Mouse (Mus musculus) liver, postnatal 0 days (tissue): Measurements from ENCODE around the gene Lat.

Experiments
- CTCF ChIP-seq: sonication (generic); IDR thresholded peaks from 2 replicates; pipeline ENCODE4 v1.5.1; 2016; ENCODE audit warnings: antibody characterized with exemption, low read depth
- EP300 ChIP-seq: IDR thresholded peaks from 2 replicates; pipeline ENCODE4 v1.6.1; 2016; ENCODE audit warnings: antibody characterized with exemption, low read depth, mild to moderate bottlenecking

GRCm38 (mm10) chr7:126324791-126325190 lies 44.6 kb downstream of the Lat start:
- TF ChIP-seq CTCF (no peak), EP300 (no peak)
